Mouse (Mus musculus): ENCODE data around the gene Hmox2.
"Not testable (repeated sequence)": the region's sequence is repeated elsewhere in the genome, so short reads cannot be mapped to it uniquely, and the experiment has no call there.

The Hmox2 gene

DNA sequence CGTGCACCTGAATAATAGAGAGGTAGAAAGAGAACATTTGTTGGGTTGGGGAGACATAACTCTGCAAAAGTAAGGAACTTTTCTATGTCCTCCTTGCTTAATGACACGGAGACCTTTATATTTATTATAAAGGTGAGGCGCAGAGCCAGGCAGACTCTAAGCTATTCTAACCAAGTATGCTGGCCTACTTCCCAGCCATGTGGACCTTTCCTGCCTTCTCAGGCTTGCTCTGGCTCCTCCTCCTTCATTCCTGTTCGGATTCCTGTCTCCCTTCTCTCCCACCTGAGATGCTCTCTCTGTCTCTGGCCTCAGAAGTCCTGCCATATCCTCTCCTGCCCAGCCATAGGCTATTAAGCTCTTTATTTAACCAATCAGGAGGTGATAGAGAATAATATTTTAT is 895 bp upstream of the Hmox2 start:
- no peak for DNase-seq (ENCODE audit: low spot score)

DNA sequence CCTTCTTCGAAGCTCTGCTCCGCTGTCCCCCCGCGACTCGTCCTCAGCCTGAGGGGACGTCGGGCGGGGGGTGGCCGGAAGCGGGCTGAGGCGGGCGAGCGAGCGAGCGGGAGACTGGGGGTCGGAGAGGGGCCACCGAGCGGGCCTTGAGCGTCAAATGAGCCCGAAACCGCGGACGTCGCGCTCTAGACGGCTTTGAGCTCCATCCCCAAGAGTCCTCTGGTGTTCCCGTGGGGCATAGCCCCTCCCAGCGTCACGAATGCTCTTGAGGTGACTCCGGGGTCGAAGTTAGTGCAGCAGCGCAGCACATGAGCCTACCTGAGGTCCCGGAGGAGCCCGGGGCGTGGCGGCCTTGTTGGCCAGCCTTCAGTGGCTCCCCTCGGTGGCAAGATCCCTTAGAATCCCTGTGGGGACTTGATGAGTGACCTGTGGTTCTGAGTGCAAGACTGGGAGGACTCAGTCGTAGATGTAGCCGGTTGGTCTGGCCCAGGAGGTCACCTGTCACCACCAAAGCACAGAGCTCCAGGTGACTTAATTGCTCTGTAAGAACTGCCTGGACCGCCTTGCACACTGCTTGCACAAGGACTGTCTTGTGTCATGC is 467 bp downstream of the Hmox2 start:
- no peak for DNase-seq (ENCODE audit: low spot score)

DNA sequence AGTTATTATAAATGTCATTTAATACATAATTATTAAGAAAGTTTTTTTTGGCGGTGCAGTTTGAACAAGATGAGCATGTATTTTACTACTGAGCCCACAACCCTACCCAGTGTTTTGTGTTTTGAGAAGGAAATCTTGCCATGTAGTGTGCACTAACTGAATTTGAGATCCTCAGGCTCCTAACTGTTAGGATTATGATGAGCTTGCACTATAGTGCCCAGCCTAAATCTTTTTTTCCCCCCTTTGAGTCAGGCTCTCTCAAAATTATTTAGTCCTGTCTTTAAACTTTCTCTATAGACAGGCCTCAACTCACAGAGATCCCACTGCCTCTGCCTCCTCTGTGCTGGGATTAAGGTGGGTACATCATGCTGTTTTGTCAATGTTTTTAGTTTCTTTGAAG is 1.4 kb downstream of the Hmox2 start:
- DNase-seq (ENCODE audit: low spot score) = no peak

DNA sequence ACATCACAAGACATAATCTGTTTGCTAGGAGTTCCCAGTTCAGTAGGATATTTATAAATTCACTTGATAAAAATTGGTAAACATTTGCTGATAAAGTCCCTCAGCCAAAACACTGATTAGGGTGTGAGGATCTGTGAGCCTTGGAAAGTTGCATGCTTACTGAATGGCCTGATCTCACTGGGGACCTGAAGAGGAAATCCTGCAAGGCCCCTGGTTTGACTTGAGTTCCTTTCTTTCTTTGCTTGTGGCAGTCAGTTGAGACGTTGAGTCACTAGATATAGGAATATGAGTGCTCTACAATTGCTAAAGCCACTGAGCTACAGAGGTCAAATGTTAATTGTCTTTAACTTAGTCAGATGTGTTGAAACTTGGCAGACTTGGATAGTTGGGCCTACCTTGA is 1.8 kb downstream of the Hmox2 start:
- DNase-seq (ENCODE audit: low spot score) = no peak

DNA sequence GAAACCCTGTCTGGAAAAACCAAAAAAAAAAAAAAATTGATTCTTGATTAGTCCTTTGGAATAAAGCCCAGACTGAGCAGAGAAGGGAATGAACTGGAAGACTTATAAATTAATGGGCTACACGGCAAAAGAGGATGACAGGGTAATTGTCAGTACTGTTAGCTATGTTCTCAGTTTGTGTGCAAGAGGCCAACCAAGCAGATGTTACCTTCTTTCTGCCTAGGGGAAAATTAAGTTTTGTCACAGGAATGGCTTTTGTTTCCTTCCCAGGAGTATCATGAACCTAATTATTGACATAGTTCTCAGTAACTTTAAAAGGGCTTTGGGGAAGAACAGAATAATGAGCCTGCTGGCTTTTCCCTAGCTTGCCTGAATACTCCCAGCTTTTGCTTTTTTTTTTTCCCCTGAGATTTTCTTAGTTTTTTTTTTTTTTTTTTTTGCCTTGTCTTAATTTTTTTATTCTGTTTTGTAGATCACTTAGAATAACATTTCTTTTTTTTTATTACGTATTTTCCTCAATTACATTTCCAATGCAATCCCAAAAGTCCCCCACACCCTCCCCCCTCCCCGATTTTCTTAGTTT is 4.7 kb downstream of the Hmox2 start:
- no peak for DNase-seq (ENCODE audit: low spot score)

DNA sequence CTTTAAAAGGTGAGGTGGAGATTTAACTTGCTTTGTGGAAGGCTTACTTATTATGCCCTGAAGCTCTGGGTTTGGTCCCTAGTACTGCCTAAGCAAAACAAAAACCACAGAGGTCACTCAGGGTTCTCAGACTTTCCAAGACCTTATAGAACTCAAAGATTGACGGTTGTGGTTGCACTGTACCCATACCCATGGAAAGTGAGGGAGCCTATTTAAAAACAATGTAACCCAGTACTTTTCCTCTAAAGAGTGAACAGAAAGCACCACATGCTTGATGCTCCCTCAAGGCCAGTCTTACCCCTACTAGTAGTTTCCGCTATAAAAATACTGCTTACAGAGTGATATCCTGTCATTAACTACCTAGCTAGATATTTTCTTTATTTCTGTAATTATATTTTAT is 10.1 kb downstream of the Hmox2 start:
- no peak for DNase-seq (ENCODE audit: low spot score)

DNA sequence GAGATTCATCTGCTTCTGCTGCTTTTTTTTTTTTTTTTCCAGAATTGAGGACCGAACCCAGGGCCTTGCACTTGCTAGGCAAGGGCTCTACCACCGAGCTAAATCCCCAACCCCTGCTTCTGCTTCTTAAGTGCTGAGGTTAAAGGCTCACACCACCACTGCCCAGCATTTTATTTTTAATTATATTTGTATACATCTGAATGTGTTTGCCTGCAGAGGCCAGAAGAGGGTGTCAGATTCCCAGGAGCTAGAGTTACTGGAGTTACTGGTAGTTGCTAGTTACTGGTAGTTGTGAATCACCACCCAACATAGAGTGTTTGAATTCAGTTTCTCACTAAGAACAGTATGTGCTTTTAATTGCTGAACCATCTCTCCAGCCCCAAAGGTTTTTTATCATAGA is 13.8 kb downstream of the Hmox2 start:
- no peak for DNase-seq (ENCODE audit: low spot score)

DNA sequence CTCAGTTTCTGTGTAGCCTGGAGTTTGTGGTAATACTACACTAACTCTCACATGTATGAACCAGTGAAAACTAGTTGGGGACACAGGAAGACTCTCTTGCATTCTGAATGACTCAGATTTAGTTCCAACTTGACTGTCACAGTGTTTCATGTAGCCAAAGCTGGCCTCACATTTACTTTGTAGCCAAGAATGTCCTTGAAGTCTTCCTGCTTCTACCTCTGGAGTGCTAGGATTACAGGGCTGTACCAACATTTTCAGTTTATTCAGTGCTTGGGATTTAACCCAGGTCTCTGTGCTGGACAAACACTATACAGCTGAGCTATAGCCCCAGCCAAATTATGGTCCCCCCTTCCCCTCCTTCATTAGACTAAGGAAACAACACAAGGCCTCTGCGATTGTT is 16.0 kb downstream of the Hmox2 start:
- DNase-seq (ENCODE audit: low spot score) = peak; percentile 22

DNA sequence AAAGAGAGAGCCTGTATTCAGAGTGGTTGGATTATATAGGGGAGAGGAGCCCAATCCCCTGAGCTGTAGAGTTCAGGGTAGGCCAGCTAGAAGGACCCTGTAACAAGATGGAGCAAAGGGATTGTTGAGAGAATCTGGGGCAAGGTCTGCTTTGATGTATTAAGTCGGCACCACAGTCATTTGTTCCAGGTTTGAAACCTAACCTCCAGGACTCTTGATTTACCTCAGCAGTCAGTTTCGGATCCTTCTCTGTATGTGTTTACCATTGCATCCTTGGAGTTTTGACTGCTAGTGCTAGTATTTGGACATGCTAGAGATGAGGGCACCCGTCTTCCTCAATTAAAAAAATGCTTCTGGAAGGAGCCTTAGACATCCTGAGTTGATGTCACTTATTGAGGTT is 26.0 kb downstream of the Hmox2 start:
- no peak for DNase-seq (ENCODE audit: low spot score)

DNA sequence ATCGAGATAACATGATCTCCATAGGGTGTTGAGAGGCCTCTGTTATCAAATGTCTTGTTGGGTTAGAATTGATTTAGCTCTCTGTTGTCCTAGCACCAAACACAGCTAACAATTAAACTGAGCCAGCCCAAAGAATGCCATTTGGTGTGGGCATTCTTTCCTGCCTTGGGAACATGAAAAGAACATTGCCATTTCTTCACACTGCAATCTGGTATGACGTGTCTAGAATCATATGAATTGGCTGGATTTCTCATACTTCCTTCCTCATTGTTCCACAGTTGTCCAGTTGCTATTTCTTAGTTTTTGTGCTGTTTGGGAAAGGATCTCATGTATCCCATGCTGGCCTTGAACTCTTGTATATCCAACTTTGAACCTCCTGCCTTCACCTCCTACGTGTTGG is 27.9 kb downstream of the Hmox2 start:
- no peak for DNase-seq (ENCODE audit: low spot score)

DNA sequence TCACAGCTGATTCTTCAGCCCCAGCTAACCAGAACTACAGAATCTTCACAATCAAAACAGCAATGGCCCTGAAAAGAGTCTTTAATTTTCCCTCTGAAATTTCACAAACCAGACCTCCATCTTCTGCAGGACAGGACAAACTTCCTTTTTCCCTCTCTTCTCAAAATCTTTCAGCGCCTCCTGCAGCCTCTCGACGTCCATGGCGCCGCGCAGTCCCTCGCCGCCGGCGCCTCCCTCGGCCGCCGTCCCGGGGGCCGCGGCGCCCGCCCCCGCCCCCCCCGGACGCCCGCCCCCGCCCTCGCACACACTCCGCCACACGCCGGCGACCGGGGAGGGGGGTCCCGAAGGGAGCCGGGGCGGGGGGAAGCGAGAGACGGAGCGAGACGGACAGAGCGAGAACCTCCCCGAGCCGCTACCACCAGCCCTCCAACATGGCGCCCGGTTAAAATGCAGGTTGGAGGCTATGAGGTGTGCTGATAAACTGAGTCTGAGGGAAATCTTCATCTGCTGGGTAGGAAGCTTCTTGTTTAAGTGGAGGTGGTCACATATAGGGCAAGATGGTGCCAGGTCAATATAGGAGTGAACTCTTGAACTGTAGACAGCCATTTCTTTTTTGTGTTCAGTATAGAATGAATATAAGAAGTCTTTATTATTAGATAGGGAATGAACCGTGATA is 30.6 kb downstream of the Hmox2 start:
- not testable (repeated sequence) for DNase-seq (ENCODE audit: low spot score)

DNA sequence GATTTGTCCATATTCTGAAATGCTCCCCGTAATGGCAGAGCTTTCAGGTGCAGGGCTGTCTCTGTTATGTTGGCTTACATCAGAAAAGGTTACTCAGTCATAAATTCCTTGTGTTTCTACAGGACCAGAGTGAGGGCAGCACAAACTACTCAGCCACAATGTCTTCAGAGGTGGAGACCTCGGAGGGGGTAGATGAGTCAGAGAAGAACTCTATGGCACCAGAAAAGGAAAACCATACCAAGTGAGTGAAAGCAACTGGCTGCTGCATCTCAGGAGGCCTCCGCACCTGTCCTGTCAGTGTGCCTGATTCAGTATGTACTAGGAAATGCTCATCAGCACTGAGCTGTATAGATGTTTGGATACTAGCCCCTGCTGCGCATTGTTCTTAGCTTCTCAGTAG is 36.3 kb downstream of the Hmox2 start:
- DNase-seq (ENCODE audit: low spot score) = no peak

DNA sequence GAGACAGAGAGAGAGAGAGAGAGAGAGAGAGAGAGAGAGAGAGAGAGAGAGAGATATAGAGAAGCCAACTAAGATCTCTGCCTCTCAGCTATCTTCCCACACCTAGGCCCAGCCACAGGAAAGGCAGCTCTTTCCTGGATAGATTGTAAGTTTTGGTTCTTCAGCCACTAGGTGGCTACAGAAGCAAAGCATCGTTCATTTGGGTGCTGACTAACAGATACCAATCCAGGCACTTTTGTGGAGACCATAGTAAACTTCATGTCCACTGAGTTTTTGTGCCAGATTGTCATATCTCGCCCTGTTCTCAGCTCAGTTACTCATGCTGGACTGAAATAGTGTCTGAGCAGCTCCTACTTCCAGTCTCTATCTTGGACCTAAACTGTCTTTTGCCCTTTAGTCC is 37.1 kb downstream of the Hmox2 start:
- DNase-seq (ENCODE audit: low spot score) = no peak

DNA sequence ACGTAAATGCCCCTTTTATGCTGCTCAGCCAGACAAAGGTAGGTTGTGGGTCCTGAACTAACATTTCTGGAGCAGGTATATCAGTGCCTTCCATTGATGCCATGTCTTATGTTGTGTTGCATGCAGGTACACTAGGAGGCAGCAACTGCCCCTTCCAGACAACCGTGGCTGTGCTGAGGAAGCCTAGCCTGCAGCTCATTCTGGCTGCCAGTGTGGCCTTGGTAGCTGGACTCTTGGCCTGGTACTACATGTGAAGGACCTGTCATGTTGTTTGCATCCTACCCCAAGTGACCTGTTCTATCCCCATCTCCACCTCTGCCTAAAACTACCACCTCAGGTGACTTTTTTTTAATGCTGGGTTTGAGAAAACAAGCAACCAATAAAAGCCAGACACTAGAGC is 39.7 kb downstream of the Hmox2 start:
- DNase-seq (ENCODE audit: low spot score) = no peak

DNA sequence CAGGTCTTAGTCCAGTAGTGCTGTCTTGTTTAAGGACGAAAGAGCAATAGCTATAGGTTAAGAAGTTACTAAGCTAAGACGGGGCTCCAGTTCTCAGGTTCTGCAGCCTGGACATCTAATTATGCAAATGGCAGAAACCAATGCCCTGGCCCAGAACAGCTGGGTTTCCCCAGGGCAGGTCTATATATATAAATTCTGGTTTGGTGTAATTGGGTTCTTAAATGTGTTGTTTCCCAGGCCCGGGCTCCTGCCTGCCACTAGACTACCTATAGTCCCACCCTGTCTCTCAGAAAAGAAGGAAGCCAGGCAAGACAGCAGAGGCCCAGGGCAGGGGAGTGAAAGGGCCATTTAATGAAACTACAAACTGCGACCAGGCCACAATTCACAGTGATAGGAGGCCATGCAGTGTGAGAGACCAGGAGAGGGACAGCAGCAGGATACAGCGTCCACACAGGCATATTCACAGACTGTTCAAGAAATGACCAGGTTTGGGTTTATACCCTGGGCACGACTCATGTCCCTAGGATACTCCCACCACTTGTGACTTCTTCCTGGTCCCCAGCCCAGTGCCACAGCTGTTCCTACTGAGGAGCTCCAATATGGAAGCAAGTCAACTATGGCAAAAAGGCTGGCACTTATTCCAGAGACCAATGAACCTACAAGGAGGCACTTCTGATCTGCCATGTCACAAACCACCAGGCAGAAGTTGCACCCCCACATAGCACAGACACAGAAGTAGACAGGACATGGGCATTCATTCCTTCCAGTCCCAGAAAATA is 41.0 kb downstream of the Hmox2 start:
- no peak for DNase-seq (ENCODE audit: low spot score)

DNA sequence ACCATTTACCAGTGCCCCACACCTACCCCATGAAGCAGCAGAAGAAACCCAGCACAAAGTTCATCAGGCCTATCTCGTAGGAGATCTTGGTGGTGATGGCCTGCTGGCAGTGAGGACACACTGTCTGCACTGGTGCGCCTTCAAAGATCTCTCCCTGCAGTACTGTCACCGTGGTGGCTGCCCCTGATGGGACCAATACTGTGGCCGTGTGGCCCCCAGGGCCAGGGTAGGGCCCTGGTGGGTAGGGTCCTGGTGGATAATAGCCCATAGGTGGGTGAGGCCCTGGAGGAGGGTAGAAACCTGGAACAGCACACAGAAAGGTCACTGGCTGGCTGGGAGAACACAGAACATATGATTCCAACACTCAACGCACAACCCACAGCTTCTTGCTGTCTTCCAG is 42.6 kb downstream of the Hmox2 start:
- DNase-seq (ENCODE audit: low spot score) = no peak

DNA sequence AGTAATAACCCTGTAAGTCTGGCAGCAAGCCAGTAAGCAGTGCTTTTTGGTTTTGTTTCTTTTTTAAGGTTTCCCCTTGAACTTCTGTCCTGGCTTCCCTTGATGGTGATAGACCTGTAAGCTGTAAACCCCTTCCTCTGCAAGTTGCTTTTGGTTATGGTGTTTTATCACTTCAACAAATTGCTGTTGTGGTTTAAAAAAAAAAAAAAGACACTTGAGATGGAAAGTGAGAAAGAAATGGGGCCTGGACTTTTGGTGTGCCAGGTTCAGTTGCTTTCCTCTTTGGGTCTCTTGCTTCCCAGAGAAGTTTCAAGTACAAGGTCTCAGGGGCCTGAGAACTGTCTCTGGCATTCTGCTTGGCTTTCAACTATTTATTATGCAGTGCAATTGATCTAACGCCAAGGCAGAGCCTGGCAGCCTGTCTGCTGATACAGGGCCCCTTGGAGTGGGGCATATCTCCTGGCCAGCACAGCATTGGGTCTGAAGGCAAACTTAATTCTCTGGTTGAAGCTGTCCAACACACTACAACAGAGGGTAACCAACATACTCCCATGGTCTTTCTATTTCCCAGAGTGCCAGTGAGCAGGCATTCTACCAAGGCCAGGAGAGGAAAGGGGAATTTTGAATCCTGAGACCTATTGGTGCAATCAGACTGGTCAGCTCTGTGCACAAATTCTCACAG is 47.3 kb downstream of the Hmox2 start:
- DNase-seq (ENCODE audit: low spot score) = no peak

DNA sequence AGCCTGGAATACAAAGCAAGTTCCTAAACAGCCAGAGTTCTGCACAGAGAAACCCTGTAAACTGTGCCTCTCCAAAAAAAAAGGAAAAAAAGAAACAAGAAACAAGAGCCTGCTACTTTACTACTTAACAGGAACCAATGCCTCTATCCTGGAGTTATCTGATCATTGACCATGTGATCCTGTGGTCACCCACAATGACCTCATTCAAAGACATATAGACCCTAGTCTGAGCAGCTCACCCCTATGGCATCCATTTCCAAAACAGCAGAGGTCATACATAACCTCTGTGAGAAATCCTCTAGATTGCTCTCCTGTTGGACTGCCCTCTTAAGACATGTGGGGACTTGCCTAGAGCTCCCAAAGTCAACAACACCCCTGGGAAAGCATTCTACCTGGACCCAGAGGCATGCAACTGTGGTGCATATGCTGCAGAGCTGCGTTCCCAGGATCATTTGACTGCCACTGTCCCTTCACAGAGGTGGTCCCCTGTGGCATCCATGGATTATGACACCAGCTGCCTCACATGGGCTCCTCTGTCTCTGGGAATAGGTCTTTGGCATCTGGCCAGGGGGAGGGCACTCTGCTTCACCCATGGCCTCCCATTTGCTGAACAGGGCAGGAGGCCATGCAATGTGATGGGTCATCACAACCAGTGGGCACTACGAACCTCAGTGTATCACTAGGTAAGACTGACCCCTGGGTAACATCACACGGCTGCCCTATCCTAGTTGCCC is 51.2 kb downstream of the Hmox2 start:
- DNase-seq (ENCODE audit: low spot score) = no peak

DNA sequence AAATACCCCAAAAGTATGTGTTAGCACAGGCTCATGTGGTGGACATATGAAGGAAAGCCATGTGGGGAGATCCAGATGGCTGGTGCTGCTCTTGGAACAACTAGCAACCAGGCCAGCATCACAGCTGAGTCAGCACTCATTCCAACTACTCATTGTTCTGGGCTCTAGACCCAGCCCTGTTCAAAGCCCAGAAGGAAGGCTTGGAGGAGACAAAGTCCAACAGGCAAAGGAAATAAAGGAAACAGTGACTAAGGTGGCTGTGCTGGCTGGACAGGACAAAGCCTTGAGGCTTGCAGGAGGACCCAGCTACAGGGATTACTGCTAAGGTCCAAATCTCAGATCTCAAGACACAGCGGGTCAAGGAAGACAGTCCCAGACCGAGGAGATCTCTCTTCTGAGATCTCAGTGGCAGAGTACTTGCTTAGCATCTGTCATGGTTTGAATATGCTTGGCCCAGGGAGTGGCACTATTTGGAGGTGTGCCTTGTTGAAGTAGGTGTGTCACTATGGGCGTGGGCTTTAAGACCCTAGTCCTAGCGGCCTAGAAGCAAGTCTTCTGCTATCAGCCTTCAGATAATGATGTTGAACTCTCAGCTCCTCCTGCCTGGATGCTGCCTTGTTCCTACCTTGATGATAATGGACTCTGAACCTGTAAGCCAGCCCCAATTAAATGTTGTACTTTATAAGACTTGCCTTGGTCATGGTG is 51.9 kb downstream of the Hmox2 start:
- DNase-seq (ENCODE audit: low spot score) = no peak

DNA sequence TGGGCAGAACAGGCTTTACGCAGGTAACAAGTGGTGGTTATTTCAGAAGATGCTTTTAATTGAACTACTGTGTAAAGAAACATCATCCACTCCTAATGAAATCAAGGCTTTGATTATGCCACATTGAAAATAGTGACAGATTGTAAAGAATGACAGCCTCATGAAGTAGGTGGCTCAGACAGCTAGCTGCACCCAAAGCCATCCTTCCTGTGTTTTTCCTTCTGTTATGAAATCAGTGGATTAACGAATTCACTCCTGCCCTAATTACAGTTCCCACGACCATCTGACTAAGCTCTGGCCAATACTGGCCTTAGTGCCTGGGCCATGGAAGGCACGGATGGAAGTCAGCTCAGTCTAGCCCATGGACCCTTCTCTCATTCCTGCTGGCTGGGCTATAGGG is 52.8 kb downstream of the Hmox2 start:
- DNase-seq (ENCODE audit: low spot score) = no peak

DNA sequence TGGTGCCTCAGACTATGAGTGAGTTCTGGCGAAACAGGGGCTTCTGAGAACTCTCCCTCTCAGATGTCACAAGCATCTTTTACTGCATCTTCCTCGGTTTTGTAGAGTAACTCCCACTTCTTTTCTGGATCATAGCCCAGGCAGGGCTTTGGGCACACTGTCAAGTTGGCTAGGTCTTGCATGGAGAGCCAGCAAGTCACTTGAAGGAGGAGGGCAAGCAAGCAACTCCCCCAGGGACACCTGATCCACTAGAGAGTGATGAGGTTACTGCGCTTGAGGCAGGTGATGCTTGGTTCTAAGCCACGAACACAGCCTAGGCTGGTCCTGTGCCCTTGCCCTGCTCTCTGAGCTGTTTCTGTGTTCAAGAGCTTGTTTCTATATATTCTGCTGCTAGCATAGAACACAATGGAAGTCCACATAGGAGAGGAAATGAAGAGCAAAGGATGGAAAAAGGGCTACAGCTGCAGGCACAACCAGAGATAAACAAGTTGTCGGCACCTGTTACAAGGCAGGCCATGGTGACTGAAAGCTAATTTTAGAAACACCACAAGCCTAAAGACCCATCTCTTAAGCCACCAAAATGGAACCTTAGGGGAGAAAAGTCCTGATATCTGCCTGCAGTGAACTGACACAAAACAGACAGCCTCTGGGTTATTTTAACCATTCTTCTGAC is 55.5 kb downstream of the Hmox2 start:
- peak; percentile 76 for DNase-seq (ENCODE audit: low spot score)
